Mouse (Mus musculus) heart, embryonic 11.5 days (tissue): ENCODE data around the gene Acer3. TPM values are rescaled to one million over a fixed set of nuclear protein-coding genes. Genes with fewer than 3 reads are reported as not detected.
"Not testable (repeated sequence)": the region's sequence is repeated elsewhere in the genome, so short reads cannot be mapped to it uniquely, and the experiment has no call there.

Source experiments
- ATAC-seq: fragments of 200-750 bp; cut with Nextera tagmentation; replicated peaks from 2 replicates; pipeline ENCODE4 v1.8.0; 2017; ENCODE audit warnings: moderate library complexity; ENCODE audit not compliant: insufficient number of reproducible peaks, low FRiP score, low TSS enrichment
- H3K27ac ChIP-seq: fragments of 300-500 bp; sonication (generic); 2 replicates; pipeline ENCODE4 v1.5.1; 2014; ENCODE audit warnings: mild to moderate bottlenecking, low read depth, low read length
- H3K27me3 ChIP-seq: fragments of 300-500 bp; sonication (generic); 2 replicates; pipeline ENCODE4 v1.6.1; 2014; ENCODE audit warnings: mild to moderate bottlenecking, low read length, mixed read lengths; ENCODE audit not compliant: control insufficient read depth, insufficient read depth
- H3K36me3 ChIP-seq: fragments of 300-500 bp; sonication (generic); 2 replicates; pipeline ENCODE4 v1.6.1; 2014; ENCODE audit warnings: mild to moderate bottlenecking, low read length, moderate library complexity, mixed read lengths; ENCODE audit not compliant: control insufficient read depth, insufficient read depth
- H3K4me1 ChIP-seq: fragments of 300-500 bp; sonication (generic); 2 replicates; pipeline ENCODE4 v1.6.1; 2014; ENCODE audit warnings: low read length; ENCODE audit not compliant: control insufficient read depth, insufficient read depth
- H3K4me2 ChIP-seq: fragments of 300-500 bp; sonication (generic); 2 replicates; pipeline ENCODE4 v1.6.1; 2014; ENCODE audit warnings: mild to moderate bottlenecking, moderate library complexity
- H3K4me3 ChIP-seq: fragments of 300-500 bp; sonication (generic); 2 replicates; pipeline ENCODE4 v1.5.1; 2014; ENCODE audit warnings: low read depth, low read length
- H3K9ac ChIP-seq: fragments of 300-500 bp; sonication (generic); 2 replicates; pipeline ENCODE4 v1.6.1; 2014; ENCODE audit warnings: mild to moderate bottlenecking, low read depth, low read length, moderate library complexity
- H3K9me3 ChIP-seq: fragments of 300-500 bp; sonication (generic); replicated peaks from 2 replicates; pipeline ENCODE4 v1.6.1; 2016; ENCODE audit warnings: low read length; ENCODE audit not compliant: control insufficient read depth
- WGBS: fragments of 180-500 bp; shearing (Covaris S2); extraction: QIAGEN DNeasy Blood & Tissue Kit; methylation state at CpG from one replicate; pipeline ENCODE4 v1.1.7; 2014; ENCODE audit not compliant: insufficient replicate concordance; 5-methylcytosine and 5-hydroxymethylcytosine counted together
- polyA plus RNA-seq: library from polyadenylated mRNA; unstranded; fragments of >200 nt; fragmentation: Nextera tagmentation; extraction: Ambion mirVana; gene quantifications from 2 replicates; pipeline ENCODE4 v1.2.1, GENCODE M21; 2014

The Acer3 gene
- polyA plus RNA-seq, 1 experiment from 2014 or later, result 23.8 TPM

GRCm38 (mm10) chr7:98189745-98190144 lies 131.3 kb downstream of the Acer3 start:
- H3K27ac ChIP-seq, result no peak overlapping the region
- no peaks in the 10 kb centered on the region for H3K36me3 ChIP-seq
- ATAC-seq, result no peak
- 26% methylated on average over 3 of the region's 3 CpGs for whole genome bisulfite sequencing
- peaks cover 31% of the 10 kb centered on the region for H3K27me3 ChIP-seq
- H3K4me2 ChIP-seq, result no peak overlapping the region
- no peak overlapping the region for H3K9ac ChIP-seq
- peaks cover 13% of the 10 kb centered on the region for H3K4me1 ChIP-seq
- no peak overlapping the region for H3K4me3 ChIP-seq
- H3K9me3 ChIP-seq, result no peaks in the 10 kb centered on the region

DNA sequence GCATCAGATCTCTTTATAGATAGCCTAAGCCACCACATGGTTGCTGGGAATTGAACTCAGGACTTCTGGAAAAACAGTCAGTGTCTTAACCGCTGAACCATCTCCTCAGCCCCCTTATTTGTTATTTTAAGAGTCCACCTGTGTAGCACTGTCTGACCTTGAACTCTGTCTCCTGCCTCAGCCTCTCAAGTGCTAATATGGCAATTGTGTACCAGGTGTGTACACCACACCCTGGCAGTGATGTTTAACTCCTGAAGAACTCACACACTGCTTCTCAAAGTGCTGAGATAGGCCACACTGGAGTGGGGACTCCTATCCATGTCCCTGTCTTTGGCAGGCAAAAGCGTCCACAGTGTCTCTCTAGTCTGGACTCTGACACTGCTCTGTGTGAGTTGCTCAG lies 132.3 kb downstream of the Acer3 start:
- H3K4me3 ChIP-seq, result no peak overlapping the region
- no peak overlapping the region for H3K9ac ChIP-seq
- 87% methylated on average over 2 of the region's 2 CpGs for WGBS
- no peak overlapping the region for H3K4me2 ChIP-seq
- no peaks in the 10 kb centered on the region for H3K36me3 ChIP-seq
- H3K27me3 ChIP-seq, result peaks cover 21% of the 10 kb centered on the region
- ATAC-seq, result no peak
- H3K4me1 ChIP-seq, result peaks cover 6% of the 10 kb centered on the region
- H3K9me3 ChIP-seq, result no peaks in the 10 kb centered on the region
- H3K27ac ChIP-seq, result no peak overlapping the region

GRCm38 (mm10) chr7:98188238-98188637 lies 132.8 kb downstream of the Acer3 start:
- H3K9me3 ChIP-seq, result no peaks in the 10 kb centered on the region
- H3K36me3 ChIP-seq, result no peaks in the 10 kb centered on the region
- no peak overlapping the region for H3K4me3 ChIP-seq
- H3K9ac ChIP-seq, result no peak overlapping the region
- peaks cover 16% of the 10 kb centered on the region for H3K27me3 ChIP-seq
- ATAC-seq, result no peak
- no peak overlapping the region for H3K27ac ChIP-seq
- peaks cover 2% of the 10 kb centered on the region; the same call in 1 of the 2 replicates for H3K4me1 ChIP-seq
- 92% methylated on average over 2 of the region's 2 CpGs for WGBS
- H3K4me2 ChIP-seq, result no peak overlapping the region

DNA sequence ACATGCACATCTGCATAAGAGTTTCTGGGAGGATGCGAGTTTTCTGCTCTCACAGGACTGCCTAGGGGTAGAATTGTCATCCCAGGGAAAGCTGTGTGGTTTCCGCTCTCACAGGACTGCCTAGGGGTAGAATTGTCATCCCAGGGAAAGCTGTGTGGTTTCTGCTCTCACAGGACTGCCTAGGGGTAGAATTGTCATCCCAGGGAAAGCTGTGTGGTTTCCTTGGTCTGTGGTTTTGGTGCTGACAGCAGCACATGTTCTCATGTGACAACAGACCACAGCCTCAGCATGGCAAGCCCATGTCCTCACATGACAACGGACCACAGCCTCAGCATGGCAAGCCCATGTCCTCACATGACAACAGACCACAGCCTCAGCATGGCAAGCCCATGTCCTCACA lies 133.7 kb downstream of the Acer3 start:
- not testable (repeated sequence) for H3K27ac ChIP-seq, H3K9ac ChIP-seq, H3K4me1 ChIP-seq, H3K36me3 ChIP-seq, H3K4me3 ChIP-seq, H3K9me3 ChIP-seq, ATAC-seq, H3K27me3 ChIP-seq, H3K4me2 ChIP-seq
- WGBS, result 82% methylated on average over 3 of the region's 3 CpGs

GRCm38 (mm10) chr7:98186637-98187036 lies 134.4 kb downstream of the Acer3 start:
- Histone ChIP-seq H3K9ac (no peak overlapping the region), H3K27me3 (peaks cover under 1% of the 10 kb centered on the region; the same call in 1 of the 2 replicates), H3K36me3 (no peaks in the 10 kb centered on the region), H3K4me2 (no peak overlapping the region), H3K4me3 (no peak overlapping the region), H3K4me1 (no peaks in the 10 kb centered on the region), H3K27ac (no peak overlapping the region), H3K9me3 (no peaks in the 10 kb centered on the region)
- ATAC-seq, result no peak
- 82% methylated on average over 8 of the region's 8 CpGs for WGBS

DNA sequence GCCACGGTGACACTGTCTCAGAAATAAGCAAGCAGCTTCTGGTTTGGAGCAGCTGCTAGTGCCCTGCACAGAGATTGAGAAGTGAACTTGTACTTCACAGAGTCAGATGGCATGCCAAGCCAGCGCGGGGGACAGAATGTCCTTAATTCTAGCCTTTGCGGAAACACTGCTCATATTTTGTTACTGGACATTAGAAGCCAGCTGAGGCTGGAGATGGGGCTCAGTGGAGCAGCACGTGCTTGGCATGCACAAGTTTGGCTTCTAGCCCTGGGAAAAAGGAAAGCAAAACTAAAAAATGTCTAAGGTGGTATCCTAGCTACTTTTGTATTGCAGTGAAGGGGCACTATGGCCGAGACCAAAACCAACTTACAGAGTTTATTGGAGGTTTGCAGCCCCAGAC lies 135.7 kb downstream of the Acer3 start:
- Histone ChIP-seq H3K9me3 (no peaks in the 10 kb centered on the region), H3K9ac (no peak overlapping the region; the same call in 1 of the 2 replicates), H3K4me2 (no peak overlapping the region), H3K27me3 (no peaks in the 10 kb centered on the region), H3K27ac (no peak overlapping the region), H3K36me3 (no peaks in the 10 kb centered on the region), H3K4me1 (no peaks in the 10 kb centered on the region), H3K4me3 (no peak overlapping the region)
- WGBS, result 84% methylated on average over 6 of the region's 6 CpGs
- no peak for ATAC-seq

DNA sequence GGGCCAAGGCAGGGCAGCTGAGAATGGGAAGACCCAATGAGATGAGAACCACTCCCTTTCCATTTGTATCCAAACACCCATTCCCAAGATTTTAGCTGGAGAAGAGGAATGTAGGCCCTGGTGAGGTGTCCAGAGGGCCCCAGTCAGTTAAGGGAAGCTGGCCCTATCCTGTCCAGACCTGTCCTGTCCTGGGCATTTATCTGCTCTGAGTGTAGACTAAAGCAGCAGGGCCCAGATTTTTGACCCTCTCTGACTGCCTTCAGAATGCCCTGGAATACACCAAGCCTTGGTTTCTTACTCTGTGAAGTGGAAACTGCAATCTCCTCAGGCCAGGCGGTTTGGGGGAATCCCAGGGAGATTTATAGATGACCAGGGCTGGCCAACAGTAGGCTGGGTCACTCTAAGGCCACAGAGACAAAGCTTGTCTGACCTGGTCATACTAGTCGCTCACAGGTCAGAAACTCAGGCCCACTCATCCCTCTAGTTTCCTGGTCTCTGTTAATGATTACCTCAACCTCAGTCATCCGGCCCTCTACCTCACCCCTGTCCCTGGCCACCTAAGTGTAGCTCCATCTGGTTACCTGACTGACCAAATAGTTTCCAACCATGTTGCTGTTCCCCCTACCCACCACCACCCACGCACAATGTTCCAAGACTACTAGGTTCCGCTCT lies 142.3 kb downstream of the Acer3 start:
- no peaks in the 10 kb centered on the region for H3K9me3 ChIP-seq
- peak overlapping the region; percentile 67 for H3K9ac ChIP-seq
- peak overlapping the region; percentile 75 for H3K4me3 ChIP-seq
- no peaks in the 10 kb centered on the region for H3K27me3 ChIP-seq
- no peak overlapping the region for H3K27ac ChIP-seq
- H3K4me1 ChIP-seq, result peaks cover 10% of the 10 kb centered on the region
- no peaks in the 10 kb centered on the region for H3K36me3 ChIP-seq
- peak overlapping the region; percentile 73 for H3K4me2 ChIP-seq
- ATAC-seq, result no peak
- WGBS, result 84% methylated on average over 5 of the region's 5 CpGs

DNA sequence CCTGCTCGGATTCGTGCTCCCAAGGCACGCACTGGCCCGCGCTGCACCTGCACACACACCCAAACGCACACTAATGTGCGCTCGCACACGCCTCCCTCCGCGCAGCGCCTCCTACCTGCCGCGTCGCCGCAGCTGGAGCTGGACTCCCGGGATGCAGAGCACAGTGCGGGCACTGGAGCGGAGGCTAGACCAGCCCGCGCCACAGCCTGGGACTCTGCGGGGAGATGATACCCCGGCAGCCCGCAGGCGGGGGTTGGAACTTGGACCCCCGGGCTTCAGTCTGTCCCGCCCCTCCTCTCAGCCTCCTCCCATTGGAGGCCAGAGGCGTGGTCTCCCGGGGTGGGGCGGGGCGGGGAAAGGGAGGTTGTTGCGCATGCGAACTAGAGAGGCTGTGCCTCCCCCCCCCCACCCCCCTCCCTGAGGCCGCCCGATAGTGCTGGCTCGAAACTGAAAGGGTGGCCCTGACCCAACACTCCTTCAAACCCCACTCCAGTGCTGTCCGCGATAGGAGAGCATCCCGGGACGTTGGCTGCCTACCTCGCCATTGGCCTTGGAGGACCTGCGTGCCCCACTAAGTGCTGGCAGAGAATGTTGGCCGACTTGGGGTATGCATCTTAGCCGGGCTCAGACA lies 143.0 kb downstream of the Acer3 start, which contains the start of gene Capn5:
Gene Capn5, minus strand, starts transcription at position 346 of the 631 bp plus-strand sequence.
- peak; percentile 83 for ATAC-seq
- H3K9ac ChIP-seq, result peak within 1 kb of the TSS; percentile 67
- peak within 1 kb of the TSS; percentile 80; the same call in 1 of the 2 replicates for H3K27ac ChIP-seq
- 3% methylated on average over 40 of the region's 44 CpGs for WGBS
- no peaks in the 10 kb centered on the region for H3K9me3 ChIP-seq
- no peaks in the 10 kb centered on the region for H3K27me3 ChIP-seq
- H3K36me3 ChIP-seq, result no peaks in the 10 kb centered on the region
- H3K4me3 ChIP-seq, result peak within 1 kb of the TSS; percentile 75
- H3K4me1 ChIP-seq, result peaks cover 10% of the 10 kb centered on the region
- H3K4me2 ChIP-seq, result peak within 1 kb of the TSS; percentile 73
